Mouse (Mus musculus) lung, embryonic 16.5 days (tissue): ENCODE results near the gene Pold2. TPM values are rescaled to one million over a fixed set of nuclear protein-coding genes. Genes with fewer than 3 reads are reported as not detected.
A peak's percentile ranks its signal among the peaks of the same experiment; 100 is the strongest.

Source experiments
- ATAC-seq: fragments of 200-750 bp; cut with Nextera tagmentation; 2 replicates; pipeline ENCODE4 v1.8.0; 2017; ENCODE audit warnings: low read depth, mild to moderate bottlenecking, moderate library complexity
- H3K27ac ChIP-seq: fragments of 300-500 bp; sonication (generic); 2 replicates; pipeline ENCODE4 v1.5.1; 2014; ENCODE audit warnings: mild to moderate bottlenecking, control low read depth, low read length
- H3K27me3 ChIP-seq: fragments of 300-500 bp; sonication (generic); 2 replicates; pipeline ENCODE4 v1.6.1; 2014; ENCODE audit warnings: low read depth, low read length, mixed read lengths; ENCODE audit not compliant: control insufficient read depth, insufficient read depth
- H3K36me3 ChIP-seq: fragments of 300-500 bp; sonication (generic); 2 replicates; pipeline ENCODE4 v1.6.1; 2014; ENCODE audit warnings: low read length; ENCODE audit not compliant: control insufficient read depth, insufficient read depth
- H3K4me1 ChIP-seq: fragments of 300-500 bp; sonication (generic); replicated peaks from 2 replicates; pipeline ENCODE4 v1.6.1; 2014; ENCODE audit warnings: low read length, mixed read lengths; ENCODE audit not compliant: control insufficient read depth, insufficient read depth
- H3K4me2 ChIP-seq: fragments of 300-500 bp; sonication (generic); 2 replicates; pipeline ENCODE4 v1.6.1; 2014; ENCODE audit warnings: low read depth, low read length, control low read depth
- H3K4me3 ChIP-seq: fragments of 300-500 bp; sonication (generic); 2 replicates; pipeline ENCODE4 v1.5.1; 2014; ENCODE audit warnings: mild to moderate bottlenecking, low read length, control low read depth
- H3K9ac ChIP-seq: fragments of 300-500 bp; sonication (generic); 2 replicates; pipeline ENCODE4 v1.6.1; 2014; ENCODE audit warnings: low read length, control low read depth
- H3K9me3 ChIP-seq: fragments of 300-500 bp; sonication (generic); 2 replicates; pipeline ENCODE4 v1.6.1; 2016; ENCODE audit warnings: low read length; ENCODE audit not compliant: control insufficient read depth
- WGBS: fragments of 180-500 bp; shearing (Covaris S2); extraction: QIAGEN DNeasy Blood & Tissue Kit; methylation state at CpG from one replicate; pipeline ENCODE4 v1.1.7; 2014; 5-methylcytosine and 5-hydroxymethylcytosine counted together
- polyA plus RNA-seq: library from polyadenylated mRNA; unstranded; fragments of >200 nt; fragmentation: Nextera tagmentation; extraction: Ambion mirVana; gene quantifications from 2 replicates; pipeline ENCODE4 v1.2.1, GENCODE M21; 2015

Pold2 gene
- polyA plus RNA-seq, 1 experiment from 2014 or later: 139 TPM

DNA sequence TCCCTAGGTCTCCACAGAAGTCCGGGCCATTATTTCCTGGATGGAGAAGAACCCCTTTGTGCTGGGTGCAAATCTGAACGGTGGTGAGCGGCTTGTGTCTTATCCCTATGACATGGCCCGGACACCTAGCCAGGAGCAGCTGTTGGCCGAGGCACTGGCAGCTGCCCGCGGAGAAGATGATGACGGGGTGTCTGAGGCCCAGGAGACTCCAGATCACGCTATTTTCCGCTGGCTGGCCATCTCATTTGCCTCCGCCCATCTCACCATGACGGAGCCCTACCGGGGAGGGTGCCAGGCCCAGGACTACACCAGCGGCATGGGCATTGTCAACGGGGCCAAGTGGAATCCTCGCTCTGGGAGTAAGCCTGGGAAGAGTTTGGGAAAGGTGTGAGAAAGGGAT is 8.0 kb downstream of the Pold2 start:
- Histone ChIP-seq H3K4me2 (no peak overlapping the region), H3K4me1 (no peaks in the 10 kb centered on the region), H3K9ac (no peak overlapping the region), H3K27me3 (no peaks in the 10 kb centered on the region), H3K9me3 (no peaks in the 10 kb centered on the region), H3K27ac (no peak overlapping the region), H3K36me3 (peaks cover 41% of the 10 kb centered on the region), H3K4me3 (no peak overlapping the region)
- 81% methylated on average over 16 of the region's 16 CpGs for WGBS
- no peak for ATAC-seq

GRCm38 (mm10) chr11:5869331-5869730 is 8.8 kb downstream of the Pold2 start:
- Histone ChIP-seq H3K9ac (no peak overlapping the region), H3K9me3 (no peaks in the 10 kb centered on the region), H3K4me2 (no peak overlapping the region), H3K4me3 (no peak overlapping the region), H3K36me3 (peaks cover 33% of the 10 kb centered on the region), H3K27ac (no peak overlapping the region), H3K4me1 (no peaks in the 10 kb centered on the region), H3K27me3 (no peaks in the 10 kb centered on the region)
- WGBS: 88% methylated on average over 16 of the region's 16 CpGs
- ATAC-seq: no peak

GRCm38 (mm10) chr11:5868324-5868723 is 9.8 kb downstream of the Pold2 start:
- no peak overlapping the region for H3K9ac ChIP-seq
- H3K9me3 ChIP-seq: no peaks in the 10 kb centered on the region
- no peaks in the 10 kb centered on the region for H3K4me1 ChIP-seq
- no peak overlapping the region for H3K4me2 ChIP-seq
- peaks cover 25% of the 10 kb centered on the region for H3K36me3 ChIP-seq
- H3K4me3 ChIP-seq: no peak overlapping the region
- no peak for ATAC-seq
- 84% methylated on average over 12 of the region's 12 CpGs for WGBS
- no peak overlapping the region for H3K27ac ChIP-seq
- H3K27me3 ChIP-seq: no peaks in the 10 kb centered on the region

- Histone ChIP-seq H3K9me3 (no peaks in the 10 kb centered on the region), H3K36me3 (peaks cover 14% of the 10 kb centered on the region), H3K27ac (no peak overlapping the region), H3K4me3 (no peak overlapping the region), H3K9ac (no peak overlapping the region), H3K27me3 (no peaks in the 10 kb centered on the region), H3K4me1 (peaks cover 6% of the 10 kb centered on the region; the same call in 1 of the 2 replicates), H3K4me2 (no peak overlapping the region)
- WGBS: 76% methylated on average over 2 of the region's 2 CpGs
- no peak for ATAC-seq
Observed at GRCm38 (mm10) chr11:5867196-5867595, 10.9 kb downstream of the Pold2 start.

- Histone ChIP-seq H3K36me3 (no peaks in the 10 kb centered on the region), H3K27me3 (no peaks in the 10 kb centered on the region; the same call in 1 of the 2 replicates), H3K4me3 (peak overlapping the region; percentile 58), H3K9ac (peak overlapping the region; percentile 71), H3K4me2 (peak overlapping the region; percentile 77), H3K4me1 (peaks cover 13% of the 10 kb centered on the region), H3K9me3 (no peaks in the 10 kb centered on the region), H3K27ac (no peak overlapping the region)
- peak; percentile 29 for ATAC-seq
- 11% methylated on average over 15 of the region's 15 CpGs for whole genome bisulfite sequencing
Observed at GRCm38 (mm10) chr11:5862394-5863105, 15.5 kb downstream of the Pold2 start.

DNA sequence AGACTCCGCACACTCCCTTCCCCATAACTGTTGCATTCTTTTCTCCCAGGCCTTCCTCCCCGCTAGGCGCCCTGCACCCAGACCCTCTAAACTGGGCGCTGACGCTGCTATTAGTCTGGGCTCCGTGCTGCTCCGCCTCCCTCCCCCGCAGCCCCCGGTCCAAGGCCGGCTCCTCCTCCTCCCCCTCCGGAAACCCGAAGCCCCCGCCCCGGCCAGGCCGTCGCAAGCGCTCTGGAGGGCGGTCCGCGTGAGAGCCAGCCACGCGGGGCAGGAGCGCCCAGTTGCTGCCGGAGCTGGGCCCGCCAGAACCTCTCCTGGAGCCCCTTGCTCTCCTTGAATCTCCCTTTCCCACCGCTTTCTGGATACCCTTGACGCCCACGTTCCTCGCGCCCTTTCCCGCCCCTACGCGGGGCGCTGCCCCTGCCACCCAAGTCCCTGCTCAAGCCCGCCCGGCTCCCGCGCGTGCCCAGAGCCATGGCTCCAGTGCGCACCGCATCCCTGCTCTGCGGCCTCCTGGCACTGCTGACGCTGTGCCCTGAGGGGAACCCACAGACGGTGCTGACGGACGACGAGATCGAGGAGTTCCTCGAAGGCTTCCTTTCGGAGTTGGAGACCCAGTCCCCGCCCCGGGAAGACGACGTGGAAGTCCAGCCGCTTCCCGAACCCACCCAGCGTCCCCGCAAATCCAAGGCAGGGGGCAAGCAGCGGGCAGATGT is 16.3 kb downstream of the Pold2 start, which contains the start of gene Aebp1:
Aebp1 (plus strand) TSS at position 270 of the 716 bp plus-strand sequence.
- Histone ChIP-seq H3K4me3 (peak within 1 kb of the TSS; percentile 58), H3K27me3 (no peaks in the 10 kb centered on the region; the same call in 1 of the 2 replicates), H3K27ac (no peak within 1 kb of the TSS), H3K4me2 (peak within 1 kb of the TSS; percentile 77), H3K4me1 (peaks cover 13% of the 10 kb centered on the region), H3K9ac (peak within 1 kb of the TSS; percentile 71), H3K36me3 (no peaks in the 10 kb centered on the region), H3K9me3 (no peaks in the 10 kb centered on the region)
- WGBS: 2% methylated on average over 54 of the region's 59 CpGs
- peak; percentile 87 for ATAC-seq

DNA sequence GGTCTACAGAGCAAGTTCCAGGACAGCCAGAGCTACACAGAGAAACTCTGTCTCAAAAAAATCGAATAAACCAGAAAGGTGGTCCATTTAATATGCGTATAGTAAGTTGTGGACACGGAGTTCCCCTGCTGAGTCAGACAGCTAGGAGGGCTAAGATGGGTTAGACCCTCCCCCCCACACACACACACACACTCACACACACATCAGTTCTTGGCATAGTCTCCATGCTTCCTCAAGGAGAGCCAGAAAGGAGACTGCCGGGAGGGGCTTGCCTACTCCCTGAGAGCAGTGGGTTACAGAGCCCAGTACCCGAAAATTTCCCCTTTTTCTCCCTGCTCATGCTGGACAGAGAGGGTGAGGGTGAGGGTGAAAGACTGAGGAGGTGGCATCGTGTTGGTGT is 17.5 kb downstream of the Pold2 start:
- WGBS: 45% methylated on average over 6 of the region's 6 CpGs
- Histone ChIP-seq H3K4me3 (no peak overlapping the region), H3K9ac (no peak overlapping the region), H3K4me1 (peaks cover 13% of the 10 kb centered on the region), H3K36me3 (no peaks in the 10 kb centered on the region), H3K9me3 (no peaks in the 10 kb centered on the region), H3K27me3 (no peaks in the 10 kb centered on the region; the same call in 1 of the 2 replicates), H3K27ac (no peak overlapping the region), H3K4me2 (no peak overlapping the region)
- no peak for ATAC-seq

DNA sequence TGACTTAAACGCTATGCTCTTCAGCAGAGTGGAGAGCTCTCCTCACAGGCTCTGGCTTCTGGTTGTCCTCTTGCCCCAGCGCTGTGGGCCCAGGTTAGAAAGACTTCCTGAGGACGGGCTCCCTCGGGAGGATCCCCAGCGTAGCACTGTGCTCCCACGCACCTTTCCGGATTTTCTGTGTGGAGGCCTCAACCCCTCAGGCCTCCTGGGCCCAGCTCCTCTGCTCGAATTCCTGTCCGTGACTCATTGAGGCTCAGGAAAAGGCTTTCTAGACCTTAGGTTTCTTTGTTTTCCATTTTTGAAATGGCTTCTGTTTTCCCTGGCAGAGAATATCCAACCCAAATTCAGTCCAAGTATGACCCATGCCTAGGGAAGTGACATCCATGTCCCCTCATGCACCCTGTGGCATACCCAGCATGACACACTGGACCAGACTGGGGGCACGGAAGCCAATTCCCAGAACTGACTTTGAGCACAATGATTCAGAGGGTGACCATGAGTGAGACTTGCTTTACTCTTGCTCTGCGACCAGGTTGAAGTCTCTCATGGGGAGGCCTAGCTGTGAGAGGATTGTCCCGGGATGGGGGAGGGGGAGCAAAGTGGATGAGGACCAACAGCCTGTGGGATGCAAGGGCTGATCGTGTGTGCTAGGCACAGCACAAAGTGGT is 18.1 kb downstream of the Pold2 start:
- Histone ChIP-seq H3K9ac (no peak overlapping the region), H3K4me1 (peaks cover 13% of the 10 kb centered on the region), H3K27ac (no peak overlapping the region), H3K36me3 (no peaks in the 10 kb centered on the region), H3K4me2 (no peak overlapping the region), H3K27me3 (no peaks in the 10 kb centered on the region; the same call in 1 of the 2 replicates), H3K4me3 (no peak overlapping the region), H3K9me3 (no peaks in the 10 kb centered on the region)
- 83% methylated on average over 13 of the region's 13 CpGs for WGBS
- ATAC-seq: no peak

DNA sequence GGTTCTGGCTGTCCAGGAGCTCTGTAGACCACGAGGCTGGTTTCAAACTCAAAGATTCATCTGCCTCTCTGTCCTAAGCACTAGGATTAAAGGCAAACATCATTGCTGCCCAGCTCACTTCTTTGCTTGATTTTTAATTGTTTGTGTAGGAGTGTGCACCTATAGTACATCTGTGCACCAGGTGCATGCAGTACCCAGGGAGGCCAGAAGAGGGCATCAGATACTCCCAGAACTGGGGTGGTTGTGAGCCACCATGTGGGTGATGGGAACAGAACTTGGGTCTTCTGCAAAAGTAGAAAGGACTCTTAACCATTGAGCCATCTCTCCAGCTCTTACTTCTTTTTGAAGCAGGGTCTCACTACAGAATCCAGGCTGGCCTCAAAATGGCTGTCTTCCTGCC is 19.4 kb downstream of the Pold2 start:
- Histone ChIP-seq H3K4me1 (peaks cover 13% of the 10 kb centered on the region), H3K27me3 (no peaks in the 10 kb centered on the region; the same call in 1 of the 2 replicates), H3K36me3 (no peaks in the 10 kb centered on the region), H3K4me2 (no peak overlapping the region), H3K9me3 (no peaks in the 10 kb centered on the region), H3K9ac (no peak overlapping the region), H3K4me3 (no peak overlapping the region), H3K27ac (no peak overlapping the region)
- ATAC-seq: no peak
- 82% methylated on average over 1 of the region's 1 CpGs for WGBS
